Mouse (Mus musculus): Measurements from ENCODE around the gene Hus1b.

GRCm38 (mm10) chr13:30911931-30912625 lies 35.5 kb downstream of the Hus1b start:
- TF ChIP-seq CTCF (IDR thresholded peaks at IDR 0.05; ENCODE audit: low read depth) (no peak), EP300 (IDR thresholded peaks at IDR 0.05; ENCODE audit: low read depth) (no peak)

Measured in liver, postnatal 0 days (tissue).